Mouse (Mus musculus) megakaryocyte, adult 5-6 weeks (primary cell): Measurements from ENCODE around the gene Dlg3. TPM values are rescaled to one million over a fixed set of nuclear protein-coding genes. Genes with fewer than 3 reads are reported as not detected.

ENCODE experiments used
- ATAC-seq: 2 replicates; pipeline ENCODE4 v1.8.0; 2016; ENCODE audit warnings: mild to moderate bottlenecking, inconsistent platforms; ENCODE audit not compliant: poor library complexity, severe bottlenecking
- total RNA-seq, 2 experiments: library from RNA; stranded (forward) in 1 of 2; stranded (reverse) in 1 of 2; fragments of 153-499, 151-499 nt in 1 of 2; fragments of 221-1000, 200-1000 nt in 1 of 2; gene quantifications; 2 replicates each; pipeline versions ENCODE4 v1.2.3 to v1.2.4; 2015 to 2017

The Dlg3 gene
- total RNA-seq (2015) = 1.0 and 2.5 TPM in 2 replicates
- total RNA-seq (2017) = 1.4 and 2.1 TPM in 2 replicates

GRCm38 (mm10) chrX:100767181-100767884 lies at the start of gene Dlg3:
Dlg3 (plus strand) TSS chrX:100767722.
- ATAC-seq = peak; percentile 51

- ATAC-seq = no peak
Observed at GRCm38 (mm10) chrX:100728947-100729346, 38.6 kb upstream of the Dlg3 start.

DNA sequence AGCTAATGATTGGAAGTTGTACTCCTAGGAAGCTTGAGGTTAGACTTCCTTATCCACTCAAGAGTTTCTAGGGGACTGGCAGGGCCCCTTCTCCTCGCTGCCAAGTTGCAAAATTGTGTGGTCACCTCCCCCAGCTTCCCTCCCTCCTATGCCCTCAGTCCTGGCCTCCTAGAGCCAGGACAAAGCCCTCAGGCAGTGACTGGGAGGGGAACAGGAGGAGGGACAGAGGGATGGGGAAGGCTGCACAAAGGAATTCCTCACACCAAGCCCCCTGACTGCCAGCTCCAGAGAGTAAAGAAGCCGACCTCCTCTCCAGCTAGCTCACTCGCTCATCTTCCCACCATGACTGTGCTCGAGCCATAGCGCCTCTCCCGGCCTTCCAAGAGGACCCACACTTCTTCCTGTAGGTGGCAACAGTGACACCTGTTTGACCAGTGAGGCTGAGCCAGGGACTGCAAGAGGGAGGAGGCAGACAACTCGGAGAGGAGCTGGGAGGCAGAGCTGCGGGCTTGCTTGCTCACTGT lies 37.8 kb upstream of the Dlg3 start, which contains the start of gene Gdpd2:
Gene Gdpd2 (plus strand): TSS at position 209 of the 524 bp plus-strand sequence.
- peak; percentile 40 for ATAC-seq

DNA sequence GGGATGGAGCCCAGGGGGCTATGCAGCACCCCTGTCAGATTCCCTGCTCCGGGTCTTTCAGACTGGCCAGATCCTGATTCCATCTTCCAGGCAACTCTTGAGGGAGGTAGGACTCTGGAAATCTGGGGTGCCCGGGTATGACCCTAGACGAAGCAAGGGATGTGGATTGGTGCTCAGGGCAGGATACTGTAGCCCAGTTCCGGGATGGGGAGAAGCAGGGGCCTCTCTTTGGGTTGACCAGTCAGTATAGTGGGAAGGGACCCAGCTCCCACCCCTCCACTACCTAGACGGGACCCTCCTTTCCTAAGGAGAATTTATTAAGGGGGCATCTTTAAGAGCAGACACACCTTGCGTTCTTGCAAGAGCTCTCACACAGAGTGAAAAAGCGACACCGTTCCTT lies 37.3 kb upstream of the Dlg3 start:
- no peak for ATAC-seq

DNA sequence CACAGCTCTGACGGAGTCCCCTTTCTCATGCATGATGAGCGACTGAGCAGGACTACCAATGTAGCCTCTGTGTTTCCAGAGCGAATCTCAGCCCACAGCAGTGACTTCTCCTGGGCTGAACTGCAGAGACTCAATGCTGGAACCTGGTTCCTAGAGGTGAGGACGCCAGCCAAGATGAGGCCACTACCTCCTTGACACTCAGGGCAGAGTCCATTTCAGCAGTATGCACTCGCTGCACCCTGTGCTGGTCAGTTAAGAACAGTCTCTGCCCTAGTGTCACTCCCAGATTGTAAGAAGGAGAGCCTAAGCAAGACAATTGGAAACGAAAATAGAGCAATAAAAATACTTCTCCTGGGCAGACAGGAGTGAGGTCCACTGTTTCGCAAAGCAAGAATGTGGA lies 33.2 kb upstream of the Dlg3 start:
- ATAC-seq = no peak

GRCm38 (mm10) chrX:100738918-100739317 lies 28.6 kb upstream of the Dlg3 start:
- ATAC-seq = peak; percentile 80

DNA sequence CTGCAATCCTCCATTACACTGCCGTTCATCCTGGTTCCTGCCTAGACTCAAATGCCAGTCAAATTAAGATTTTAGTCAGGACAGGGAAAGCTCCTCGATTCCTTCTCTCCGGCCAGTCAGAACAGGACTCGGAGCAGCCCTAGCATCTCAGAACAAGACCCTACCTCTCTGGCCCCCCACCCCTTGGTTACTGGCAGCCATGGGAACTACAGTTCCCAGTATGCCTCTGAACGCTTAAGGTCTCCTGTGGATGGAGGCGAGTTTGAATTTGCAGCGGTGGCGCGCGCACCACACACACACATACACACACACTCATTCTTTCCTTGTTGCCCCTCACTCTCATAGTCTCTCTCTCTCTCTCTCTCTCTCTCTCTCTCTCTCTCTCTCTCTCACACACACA lies 28.1 kb upstream of the Dlg3 start:
- ATAC-seq = no peak

DNA sequence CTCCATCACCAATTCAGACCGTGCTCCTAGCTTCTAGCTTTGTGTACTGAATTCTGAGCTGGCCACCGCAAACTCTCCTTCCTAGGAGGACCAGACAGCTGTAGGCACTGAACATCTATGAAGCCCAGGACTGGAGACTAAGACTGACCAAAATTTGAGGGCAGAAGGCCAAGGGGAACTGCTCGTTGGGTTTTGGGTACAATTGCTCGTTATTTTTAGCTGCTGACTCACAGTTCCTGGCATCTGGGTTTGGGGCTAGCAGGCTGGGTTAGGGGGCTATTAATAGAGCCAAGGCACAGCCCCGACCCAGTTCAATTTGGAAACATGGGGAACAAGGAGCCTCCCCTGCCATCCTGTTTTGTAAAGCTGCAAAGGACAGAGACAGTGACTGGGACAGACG lies 26.7 kb upstream of the Dlg3 start:
- ATAC-seq = peak; percentile 69

DNA sequence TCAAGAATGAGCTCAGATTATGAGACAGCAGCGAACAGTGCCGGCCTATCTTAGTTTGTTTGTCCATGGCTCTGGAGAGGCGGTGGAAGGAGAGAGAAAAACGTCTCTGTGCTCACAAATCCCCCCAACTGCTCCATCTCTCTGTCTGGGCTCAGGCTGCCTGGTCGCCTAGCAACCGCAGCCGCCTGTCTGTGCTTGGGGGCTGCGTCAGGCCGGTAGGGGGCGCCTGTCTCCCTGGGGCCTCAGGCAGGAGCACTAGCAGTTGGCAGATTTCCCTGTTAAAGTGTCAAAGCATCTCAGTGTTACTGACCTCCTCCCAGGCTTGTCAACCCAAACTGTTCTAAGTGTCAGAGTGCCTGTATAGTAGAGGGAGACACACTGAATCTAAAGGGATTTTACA lies 25.6 kb upstream of the Dlg3 start:
- ATAC-seq = peak; percentile 32; the same call in 1 of the 2 replicates

DNA sequence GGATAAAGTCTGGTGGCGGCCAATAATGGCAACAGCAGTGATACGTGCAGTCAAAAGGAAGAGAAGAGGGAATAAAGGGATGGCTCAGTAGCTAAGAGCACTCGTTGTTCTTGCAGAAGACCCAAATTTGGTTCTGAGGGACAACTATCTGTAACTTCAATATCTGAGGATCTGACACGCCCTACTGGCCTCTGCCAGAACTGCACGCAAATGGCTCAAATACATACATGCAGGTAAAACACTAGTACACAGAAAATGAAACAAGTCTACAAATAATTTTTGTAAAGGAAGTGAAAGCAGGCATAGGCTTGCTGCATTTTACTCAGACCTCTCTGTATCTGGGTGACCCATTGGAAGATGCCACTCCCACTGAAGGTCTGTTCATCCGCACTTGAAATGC lies 1.7 kb upstream of the Dlg3 start:
- ATAC-seq = no peak

DNA sequence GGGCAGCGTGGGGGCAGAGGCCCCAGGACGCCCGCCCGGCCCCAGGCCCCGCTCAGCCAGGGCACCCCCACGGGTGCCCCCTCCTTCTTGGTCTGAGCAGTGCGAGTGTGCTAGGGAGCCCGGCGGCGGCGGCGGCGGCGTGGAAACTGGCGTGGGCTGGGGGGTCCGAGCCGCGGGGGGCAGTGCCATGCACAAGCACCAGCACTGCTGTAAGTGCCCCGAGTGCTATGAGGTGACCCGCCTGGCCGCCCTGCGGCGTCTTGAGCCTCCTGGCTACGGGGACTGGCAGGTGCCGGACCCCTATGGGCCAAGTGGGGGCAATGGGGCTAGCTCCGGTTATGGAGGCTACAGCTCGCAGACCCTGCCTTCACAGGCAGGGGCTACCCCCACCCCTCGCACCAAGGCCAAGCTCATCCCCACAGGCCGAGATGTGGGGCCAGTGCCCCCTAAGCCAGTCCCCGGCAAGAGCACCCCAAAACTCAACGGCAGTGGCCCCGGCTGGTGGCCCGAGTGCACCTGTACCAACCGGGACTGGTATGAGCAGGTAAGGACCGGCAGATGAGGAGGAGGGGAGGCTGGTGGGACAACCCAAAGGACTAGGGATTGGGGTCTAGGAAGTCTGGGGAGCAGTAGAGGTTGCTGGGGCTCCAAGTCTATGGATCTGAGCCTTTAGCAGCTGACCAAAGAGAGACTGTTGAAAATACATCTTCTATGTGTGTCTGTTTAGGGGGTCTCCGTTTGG lies 534 bp downstream of the Dlg3 start:
- no peak for ATAC-seq

DNA sequence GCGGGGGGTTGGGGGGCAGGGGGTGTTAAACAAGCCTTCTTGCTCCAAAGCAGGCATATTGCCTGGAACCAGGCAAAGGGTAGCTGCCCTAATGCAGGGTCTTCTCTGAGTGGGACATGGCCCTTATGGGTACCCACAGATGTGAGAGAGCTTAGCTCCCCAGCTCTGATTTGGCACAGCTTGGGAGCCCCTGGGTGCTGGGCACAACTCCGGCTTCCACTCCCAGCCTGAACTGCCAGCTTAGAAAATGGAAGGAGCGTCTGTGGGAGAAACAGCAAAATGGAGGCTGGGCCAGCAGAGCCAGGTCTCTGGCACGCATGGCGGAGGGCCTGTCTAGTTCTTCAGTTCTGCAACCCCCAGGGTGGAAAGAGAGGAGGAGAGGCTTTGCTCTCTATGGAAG lies 1.8 kb downstream of the Dlg3 start:
- ATAC-seq = no peak

DNA sequence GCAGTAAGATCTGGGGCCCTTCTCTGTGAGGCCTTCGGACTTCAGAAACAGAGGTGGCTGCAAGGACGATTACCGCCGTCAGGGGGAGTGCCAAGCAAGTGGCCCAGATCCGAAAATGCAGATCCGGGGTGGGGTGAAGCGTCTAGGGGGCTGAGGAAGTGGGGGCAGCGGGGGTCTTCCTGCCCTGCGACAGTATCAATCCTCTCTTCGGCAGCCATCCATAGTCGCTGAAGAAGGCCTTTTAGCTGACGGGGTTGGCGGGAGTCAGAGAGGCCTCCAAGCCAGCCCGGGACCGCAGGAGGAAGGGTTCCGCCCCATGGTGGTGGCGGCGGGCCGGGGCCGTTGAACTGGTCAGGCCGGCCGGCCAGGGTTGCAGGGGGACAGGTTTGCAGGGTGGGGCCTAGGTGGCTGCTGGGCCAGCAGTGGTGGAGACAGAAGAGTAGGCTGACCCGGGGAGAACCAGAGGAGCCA lies 6.9 kb downstream of the Dlg3 start:
- peak; percentile 74 for ATAC-seq

DNA sequence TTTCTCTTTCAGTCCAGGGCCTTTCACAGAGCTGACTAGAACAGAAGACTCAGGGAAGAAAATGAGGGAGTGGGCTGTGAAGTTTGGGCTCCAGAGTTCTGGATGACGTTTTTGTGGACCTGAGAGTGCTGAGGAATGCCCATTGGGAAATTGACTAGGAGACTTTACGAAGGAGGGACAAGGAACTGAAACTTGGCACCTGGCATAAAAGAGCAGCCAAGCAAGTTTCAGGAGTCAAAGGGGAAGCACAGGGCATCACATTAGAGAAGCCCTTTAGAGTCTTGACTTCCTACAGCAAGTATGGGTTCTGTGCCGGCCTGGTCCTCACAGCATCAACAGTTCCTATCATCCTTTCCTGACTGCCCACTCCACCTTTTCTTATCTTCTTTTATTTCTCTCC lies 7.9 kb downstream of the Dlg3 start:
- peak; percentile 24; the same call in 1 of the 2 replicates for ATAC-seq

DNA sequence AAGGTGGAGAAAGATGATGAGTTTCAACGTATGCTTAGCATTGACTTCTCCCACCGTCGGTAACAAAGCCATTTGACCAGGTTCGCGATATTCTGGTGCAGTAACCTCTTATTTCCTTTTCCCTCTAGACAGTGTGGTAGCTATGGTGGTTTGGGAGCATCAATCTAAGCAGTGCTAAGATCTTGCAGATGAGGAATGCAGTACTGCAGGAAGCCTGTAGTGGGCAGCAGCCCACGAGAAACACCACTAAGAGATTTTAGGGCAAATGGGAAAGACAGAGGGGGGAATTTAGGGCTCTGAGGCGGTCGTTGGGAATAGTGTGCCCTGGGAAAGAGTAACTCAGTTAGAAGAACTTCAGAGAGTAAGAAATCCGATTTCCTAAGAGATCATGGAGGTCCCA lies 9.0 kb downstream of the Dlg3 start:
- peak; percentile 62 for ATAC-seq

GRCm38 (mm10) chrX:100776985-100777654 lies 9.6 kb downstream of the Dlg3 start:
- ATAC-seq = peak; percentile 64

DNA sequence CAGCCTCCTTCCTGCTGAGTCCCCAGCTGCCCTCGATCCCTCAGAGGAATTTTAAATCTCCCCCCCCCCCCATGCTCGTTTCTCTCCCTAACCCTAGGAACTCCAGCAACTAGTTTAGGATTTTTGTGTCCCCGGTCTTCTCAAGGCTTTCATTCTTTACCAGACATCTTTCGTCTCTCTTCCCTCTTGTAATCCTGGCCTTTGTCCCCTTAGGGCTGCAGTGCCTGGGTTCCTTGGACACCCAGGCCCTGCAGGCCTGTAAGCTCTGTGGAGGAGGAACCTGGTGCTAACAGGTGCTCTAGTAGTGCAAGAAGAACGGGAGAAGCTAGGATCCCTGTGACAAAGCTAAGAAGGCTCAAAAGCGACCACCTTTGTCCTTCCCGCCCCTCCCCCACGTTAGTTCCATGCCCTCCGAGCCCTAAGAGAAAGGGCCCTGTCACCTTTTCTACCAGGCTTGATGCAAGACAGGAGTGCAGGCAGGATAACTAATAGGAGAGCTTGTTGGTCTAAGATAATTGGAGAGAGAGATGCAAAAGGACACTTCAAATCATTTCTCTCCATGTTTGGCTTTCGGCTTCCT lies 10.2 kb downstream of the Dlg3 start:
- no peak for ATAC-seq

- ATAC-seq = no peak
Observed at GRCm38 (mm10) chrX:100778397-100778796, 10.9 kb downstream of the Dlg3 start.

DNA sequence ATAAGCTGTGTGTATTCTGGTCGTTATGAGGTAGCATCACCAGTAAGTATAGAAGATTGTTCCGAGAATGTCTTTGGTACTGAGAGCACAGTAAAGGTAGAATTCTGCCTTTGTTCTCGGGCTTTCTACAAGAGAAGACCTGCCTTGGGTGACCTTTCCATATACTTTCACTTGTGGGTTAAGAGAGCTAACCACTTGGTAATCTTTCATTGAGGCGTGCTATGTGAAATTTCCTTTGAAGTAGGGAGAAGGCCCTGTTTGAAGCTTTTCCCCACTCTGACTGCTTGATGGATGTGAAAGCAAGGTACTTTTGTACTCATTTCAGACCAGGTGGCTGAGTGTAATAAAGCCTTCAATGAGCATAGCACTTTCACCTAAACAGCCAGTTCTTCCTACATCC lies 21.8 kb downstream of the Dlg3 start:
- no peak for ATAC-seq

DNA sequence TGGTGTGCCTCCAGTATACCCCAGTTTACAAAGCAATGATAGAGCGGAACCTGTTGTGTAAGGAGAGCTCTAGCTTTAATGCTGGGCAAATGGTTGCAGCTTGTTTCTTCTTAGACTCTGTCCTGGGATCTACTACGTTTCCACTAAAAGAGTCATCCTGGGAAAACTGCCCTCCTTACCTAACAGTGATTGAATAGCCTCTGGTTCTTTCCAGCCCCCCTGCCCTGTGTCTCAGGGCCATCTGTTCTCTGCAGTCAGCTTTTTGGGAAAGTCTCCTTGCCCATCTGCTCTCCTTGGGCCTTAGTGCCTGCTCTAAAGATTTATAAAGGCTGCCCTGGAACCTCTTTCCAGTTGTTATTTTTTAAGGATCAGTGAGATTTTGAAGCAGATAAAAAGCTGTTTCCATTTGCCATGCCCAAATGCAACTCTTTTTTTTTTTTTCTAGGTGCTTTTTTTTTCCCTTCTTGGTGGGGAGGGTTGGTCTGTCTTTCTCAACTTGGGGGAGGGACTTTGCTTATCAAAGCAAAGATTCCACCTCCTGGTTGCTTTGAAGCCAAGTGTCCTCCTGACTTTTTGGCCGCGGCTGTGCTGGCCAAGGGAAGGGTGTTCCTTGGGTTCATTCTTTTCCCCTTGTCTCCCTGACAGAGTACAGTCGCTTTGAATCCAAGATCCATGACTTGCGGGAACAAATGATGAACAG lies 28.7 kb downstream of the Dlg3 start:
- no peak for ATAC-seq
